Mouse (Mus musculus) CD4-positive, CD25-positive, alpha-beta regulatory T cell, adult 2 months (primary cell): ENCODE results near the gene Nexn.

ENCODE experiments used
- DNase-seq: peaks from one replicate; pipeline ENCODE4 v3.0.0-alpha.2; 2012; ENCODE audit warnings: low read depth, low spot score

Nexn gene

DNA sequence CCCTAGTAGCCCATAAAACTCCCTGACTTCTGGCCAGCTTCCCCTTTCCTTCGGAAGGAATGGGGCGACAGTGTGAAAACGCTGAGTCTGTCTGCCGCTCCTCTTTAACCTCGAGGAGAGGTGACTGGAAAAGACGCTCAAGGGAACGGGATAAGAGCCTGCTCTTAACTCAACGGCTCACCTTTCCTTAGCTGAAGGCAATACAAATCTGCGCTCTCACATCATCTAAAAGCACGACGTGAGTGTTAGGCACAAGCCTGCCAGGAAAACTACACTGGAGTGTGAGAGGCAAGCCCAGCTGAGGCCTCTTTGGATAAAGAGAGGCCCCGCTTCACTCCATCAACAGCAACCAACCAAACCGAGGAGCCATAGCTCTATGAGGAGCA, at the start of gene Nexn:
Nexn (minus strand) TSS at position 315 of the 386 bp plus-strand sequence.
- no peak for DNase-seq

- DNase-seq, result peak; percentile 89
Observed at GRCm38 (mm10) chr3:152315613-152316012, 49.5 kb upstream of the Nexn start.

GRCm38 (mm10) chr3:152314666-152315065, 48.5 kb upstream of the Nexn start:
- DNase-seq, result peak; percentile 11

DNA sequence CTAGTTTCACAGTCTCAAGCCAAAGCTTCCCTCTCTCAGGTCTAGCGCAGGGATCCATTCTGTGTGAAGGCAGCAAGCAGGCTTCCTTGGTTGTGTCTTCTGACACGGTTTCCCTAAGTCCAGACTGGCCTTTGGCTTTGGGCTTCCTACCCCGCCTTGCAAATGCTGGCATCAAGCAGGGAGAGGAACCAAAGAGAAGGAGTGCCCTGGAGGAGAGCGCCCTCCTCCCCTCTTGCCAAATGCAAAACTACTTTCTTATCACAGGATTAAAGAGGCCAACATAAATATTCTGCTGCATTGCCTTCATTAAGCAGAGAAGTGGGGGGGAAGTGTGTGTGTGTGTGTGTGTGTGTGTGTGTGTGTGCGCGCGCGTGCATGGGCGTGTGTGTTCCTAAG, 43.1 kb upstream of the Nexn start:
- no peak for DNase-seq

DNA sequence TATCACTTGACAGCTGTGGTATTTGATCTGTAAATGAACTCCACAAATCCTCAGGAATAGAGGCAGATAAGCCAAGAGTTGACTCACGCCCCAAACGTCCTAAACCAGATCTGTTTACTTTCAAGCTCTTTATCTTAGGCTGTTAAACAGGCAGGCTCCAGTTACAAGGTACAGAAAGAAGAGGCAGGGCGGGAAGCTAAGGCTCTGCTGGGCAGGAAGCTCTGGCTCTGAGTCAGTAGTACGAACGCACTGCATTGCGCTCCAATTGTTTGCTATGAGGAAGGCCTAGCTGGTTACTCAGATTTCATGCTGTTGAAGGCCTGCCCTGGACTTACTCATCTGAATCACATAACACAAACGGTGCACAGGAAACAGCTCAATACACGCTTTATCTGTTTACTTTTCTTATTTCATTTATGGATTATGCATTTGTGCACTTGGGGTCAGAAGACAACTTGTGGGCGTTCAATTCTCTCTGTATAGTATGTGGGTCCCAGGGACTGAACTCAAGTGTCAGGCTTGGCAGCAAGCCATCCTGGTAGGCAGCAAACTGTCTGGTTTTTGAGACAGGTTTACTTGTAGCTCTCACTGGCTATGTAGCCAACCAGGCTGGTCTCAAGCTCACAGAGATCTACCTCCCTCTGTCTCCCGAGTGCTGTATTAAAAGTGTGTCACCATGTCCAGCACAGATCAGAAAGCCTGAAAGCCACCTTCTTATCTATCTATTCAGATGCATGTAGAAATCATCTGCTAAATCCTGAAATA, 42.5 kb upstream of the Nexn start:
- DNase-seq, result no peak

DNA sequence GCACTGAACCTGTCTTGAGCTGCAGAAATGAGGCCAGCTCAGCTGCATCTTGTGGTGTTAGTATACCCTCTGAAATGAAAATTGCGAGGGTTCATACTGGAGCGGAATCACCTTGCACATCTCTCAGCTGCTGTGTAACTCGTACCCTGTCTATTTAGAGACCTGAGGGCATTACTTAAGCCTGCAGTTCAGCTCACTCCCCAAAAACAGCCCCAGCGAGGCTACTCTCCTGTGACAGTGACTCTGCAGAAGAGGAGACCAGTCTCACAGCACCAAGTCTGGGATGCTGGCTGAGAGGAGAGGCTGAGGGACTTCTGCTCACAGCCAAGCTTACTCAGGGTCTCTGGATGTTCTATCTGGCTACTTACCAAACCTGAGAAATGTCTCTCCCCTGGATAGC, 39.8 kb upstream of the Nexn start:
- no peak for DNase-seq

DNA sequence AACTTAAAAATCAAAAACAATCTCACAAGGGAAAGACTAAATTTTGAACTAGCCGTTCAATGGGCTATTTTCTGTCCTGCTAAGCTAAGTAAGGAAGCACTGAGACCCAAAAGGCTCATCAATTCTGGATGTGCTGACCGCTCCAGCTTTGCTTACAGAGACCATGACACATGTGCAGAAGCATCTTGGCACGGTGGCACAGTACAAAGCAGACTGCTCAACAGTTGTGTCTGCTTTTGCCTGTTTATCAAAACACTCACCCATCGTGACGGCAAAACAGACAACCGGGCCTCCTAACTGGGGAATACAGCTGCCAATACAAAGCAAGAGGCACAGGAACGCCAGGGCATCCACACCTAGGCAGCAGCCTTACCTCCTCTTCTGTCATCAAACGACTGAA, 38.9 kb upstream of the Nexn start:
- DNase-seq, result no peak

- DNase-seq, result no peak
Observed at GRCm38 (mm10) chr3:152304093-152304815, 38.1 kb upstream of the Nexn start.

GRCm38 (mm10) chr3:152302991-152303390, 36.8 kb upstream of the Nexn start:
- no peak for DNase-seq

DNA sequence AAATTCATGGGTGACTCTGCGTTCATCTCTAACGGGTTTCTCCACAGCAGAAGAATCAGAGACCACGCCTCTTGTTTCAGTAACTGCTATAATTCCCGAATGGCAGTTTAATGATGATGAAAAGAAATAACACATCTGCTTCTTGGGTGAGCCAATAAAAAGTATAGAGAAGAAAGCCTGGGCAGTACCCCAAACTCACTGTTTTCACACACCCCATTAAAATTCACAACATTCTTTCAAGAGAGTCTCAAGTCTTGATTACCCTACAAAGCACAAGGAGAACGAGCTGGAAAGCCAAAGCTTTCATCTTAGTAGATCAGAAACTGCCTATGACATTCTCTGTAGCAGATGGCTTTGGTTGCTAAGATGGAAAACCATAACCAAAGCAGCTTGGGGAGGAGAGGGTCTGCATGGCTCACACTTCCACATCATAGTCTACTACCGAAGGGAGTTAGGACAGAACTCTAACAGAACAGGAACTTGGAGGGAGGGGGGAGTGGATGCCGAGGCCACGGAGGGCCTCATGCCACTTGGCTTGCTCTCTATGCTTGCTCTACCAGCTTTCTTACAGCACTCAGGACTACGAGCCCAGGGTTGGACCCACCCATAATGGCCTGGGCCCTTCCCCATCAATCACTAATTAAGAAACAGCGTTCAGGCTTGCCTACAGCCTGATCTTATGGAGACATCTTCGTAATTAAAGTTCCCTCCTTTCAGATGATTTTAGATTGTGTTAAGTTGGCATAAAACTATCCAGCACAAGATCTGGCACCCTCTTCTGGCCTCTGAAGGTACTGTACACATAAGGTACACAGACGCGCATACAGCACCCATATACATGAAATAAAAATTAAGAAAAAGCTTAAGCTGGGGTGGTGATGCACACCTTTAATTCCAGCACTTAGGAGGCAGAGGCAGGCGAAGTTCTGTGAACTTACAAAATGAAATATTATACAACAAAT, 34.5 kb upstream of the Nexn start:
- no peak for DNase-seq

DNA sequence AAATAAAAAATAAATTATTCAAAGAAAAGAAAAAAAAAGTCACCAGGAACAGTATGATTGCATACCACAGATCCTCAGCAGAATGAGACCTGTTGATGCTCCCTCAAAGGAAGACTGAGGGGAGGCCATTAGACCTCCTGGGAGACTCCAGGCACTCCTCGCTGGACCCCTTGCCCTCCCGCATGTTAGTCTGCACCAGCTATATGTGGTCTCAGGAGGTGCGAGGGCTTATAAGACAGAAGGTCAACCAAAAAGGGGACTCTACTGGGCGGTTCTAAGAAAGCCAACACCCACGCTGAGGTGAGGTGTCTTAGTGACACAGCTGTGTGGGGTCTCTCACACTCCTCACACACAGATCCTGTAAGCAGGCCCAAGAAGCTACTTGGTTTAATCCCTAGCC, 29.7 kb upstream of the Nexn start:
- no peak for DNase-seq

- no peak for DNase-seq
Observed at GRCm38 (mm10) chr3:152294400-152294799, 28.2 kb upstream of the Nexn start.

GRCm38 (mm10) chr3:152293530-152294181, 27.5 kb upstream of the Nexn start:
- no peak for DNase-seq

DNA sequence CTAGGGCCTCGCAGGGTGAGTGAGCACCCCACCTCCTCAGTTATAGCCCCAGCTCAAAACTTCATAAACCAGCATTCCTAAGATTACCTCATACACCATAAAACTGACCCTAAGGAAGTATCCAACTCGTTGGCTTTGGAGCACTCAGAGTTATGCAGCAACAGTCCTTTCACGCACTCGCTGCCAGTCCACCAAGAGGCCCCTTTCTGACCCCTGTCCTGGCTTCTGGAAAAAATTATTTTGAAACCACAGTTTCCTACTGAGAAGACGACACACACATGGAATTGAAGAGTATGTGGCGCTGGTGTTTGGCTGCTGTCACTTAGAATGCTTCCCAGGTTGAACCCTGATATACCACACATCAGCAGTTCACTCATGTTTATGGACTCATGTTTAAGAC, 25.7 kb upstream of the Nexn start:
- DNase-seq, result no peak

- DNase-seq, result no peak
Observed at GRCm38 (mm10) chr3:152290175-152290798, 24.1 kb upstream of the Nexn start.

GRCm38 (mm10) chr3:152288740-152289139, 22.6 kb upstream of the Nexn start:
- no peak for DNase-seq

DNA sequence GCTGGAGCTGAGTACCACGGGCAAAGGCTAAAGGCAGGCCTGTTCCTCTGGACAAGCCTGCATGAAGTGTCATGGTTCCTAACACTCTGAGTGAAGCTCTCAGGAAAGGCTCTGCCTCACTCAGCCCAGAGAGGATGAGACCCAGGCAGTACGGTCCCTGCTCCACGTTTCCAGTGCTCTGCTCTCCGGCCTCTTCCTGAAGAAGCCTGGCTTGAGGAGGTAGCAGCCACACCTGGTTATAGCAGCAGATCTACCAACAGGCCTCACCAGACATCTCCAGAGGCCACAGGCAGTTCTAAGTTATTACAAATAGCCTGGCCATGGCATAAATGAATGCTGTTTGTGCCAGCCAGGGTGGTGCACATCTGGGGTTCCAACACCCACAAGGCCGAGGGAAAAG, 22.1 kb upstream of the Nexn start:
- DNase-seq, result no peak

GRCm38 (mm10) chr3:152287810-152288209, 21.7 kb upstream of the Nexn start:
- DNase-seq, result no peak

DNA sequence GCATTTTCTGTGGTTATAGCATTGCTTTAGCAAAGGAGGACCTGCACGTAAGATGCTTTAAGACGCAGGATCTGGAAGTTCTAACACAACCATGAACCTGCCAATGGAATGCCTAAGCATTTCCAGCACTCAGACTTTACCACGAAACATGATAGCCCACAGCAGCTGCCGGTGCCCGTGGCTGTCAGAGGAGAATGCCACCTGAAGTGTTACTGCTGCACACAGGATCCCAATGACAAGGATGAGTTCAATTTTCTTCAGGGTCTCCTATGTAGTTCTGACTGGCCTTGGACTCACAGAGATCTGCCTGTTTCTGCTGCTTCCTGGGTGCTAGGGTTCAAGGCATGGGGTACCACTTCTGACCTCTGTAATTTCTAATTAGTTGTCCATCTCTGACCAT, 18.6 kb upstream of the Nexn start:
- DNase-seq, result no peak

DNA sequence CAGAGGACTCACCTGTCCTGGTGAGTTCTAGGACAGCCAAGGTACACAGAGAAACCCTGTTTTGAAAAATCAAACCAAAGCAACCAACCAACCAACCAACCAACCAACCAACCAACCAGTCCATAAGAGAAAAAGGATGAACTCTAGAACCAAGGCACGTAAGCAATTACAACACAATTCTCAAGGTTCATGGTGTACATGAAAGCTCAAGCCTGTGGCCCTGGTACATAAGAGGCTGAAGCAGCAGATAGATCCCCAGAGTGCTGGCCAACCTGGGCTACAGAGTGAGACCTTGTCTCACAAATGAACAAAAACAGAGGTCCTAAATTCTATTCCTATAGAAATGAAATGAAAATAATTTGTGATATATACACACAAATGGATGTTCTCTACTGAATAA, 18.2 kb upstream of the Nexn start:
- DNase-seq, result no peak

DNA sequence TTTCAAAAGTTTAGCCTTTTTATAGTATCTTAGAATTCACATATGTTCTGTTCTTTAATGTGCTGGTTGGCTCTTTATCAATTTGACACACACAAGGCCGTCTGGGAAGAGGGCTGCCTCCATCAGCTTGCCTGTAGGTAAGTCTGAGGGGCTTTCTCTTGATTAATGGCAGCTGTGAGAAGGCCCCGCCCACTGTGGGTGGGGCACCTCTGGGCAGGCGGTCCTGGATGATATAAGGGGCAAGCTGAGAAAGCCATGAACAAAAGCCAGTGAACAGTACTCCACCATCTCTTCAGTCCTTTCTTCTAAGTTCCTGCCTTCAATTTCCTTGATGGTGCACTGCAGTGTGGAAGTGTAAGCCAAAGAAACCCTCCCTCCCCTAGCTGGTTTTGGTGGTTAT, 16.0 kb upstream of the Nexn start:
- no peak for DNase-seq
